Mouse (Mus musculus): ENCODE measurements around the gene Grb7.

Grb7 gene

GRCm38 (mm10) chr11:98446213-98446561, at the start of gene Grb7:
Gene Grb7 (plus strand): TSS chr11:98446394.
- DNase-seq (ENCODE audit: low read depth): no peak

- no peak for DNase-seq (ENCODE audit: low read depth)
Measured at GRCm38 (mm10) chr11:98397946-98398345, 48.2 kb upstream of the Grb7 start.

GRCm38 (mm10) chr11:98400161-98400726, 46.0 kb upstream of the Grb7 start, which contains the start of gene Pgap3:
Gene Pgap3 (minus strand): TSS chr11:98400490.
- DNase-seq (ENCODE audit: low read depth): peak; percentile 95

- DNase-seq (ENCODE audit: low read depth): no peak
Measured at GRCm38 (mm10) chr11:98400816-98401215, 45.4 kb upstream of the Grb7 start.

GRCm38 (mm10) chr11:98406621-98407020, 39.6 kb upstream of the Grb7 start:
- DNase-seq (ENCODE audit: low read depth): no peak

- DNase-seq (ENCODE audit: low read depth): no peak
Measured at GRCm38 (mm10) chr11:98408872-98409271, 37.3 kb upstream of the Grb7 start.

- no peak for DNase-seq (ENCODE audit: low read depth)
Measured at GRCm38 (mm10) chr11:98409341-98409822, 36.8 kb upstream of the Grb7 start.

- peak; percentile 43 for DNase-seq (ENCODE audit: low read depth)
Measured at GRCm38 (mm10) chr11:98412273-98412796, 33.9 kb upstream of the Grb7 start, which contains the start of gene Erbb2. Gene Erbb2 (plus strand): TSS chr11:98412470.

- peak; percentile 30 for DNase-seq (ENCODE audit: low read depth)
Measured at GRCm38 (mm10) chr11:98412797-98413301, 33.3 kb upstream of the Grb7 start.

GRCm38 (mm10) chr11:98413731-98414130, 32.5 kb upstream of the Grb7 start:
- no peak for DNase-seq (ENCODE audit: low read depth)

GRCm38 (mm10) chr11:98414162-98414561, 32.0 kb upstream of the Grb7 start:
- DNase-seq (ENCODE audit: low read depth): no peak

GRCm38 (mm10) chr11:98417074-98417473, 29.1 kb upstream of the Grb7 start:
- DNase-seq (ENCODE audit: low read depth): no peak

GRCm38 (mm10) chr11:98418273-98418672, 27.9 kb upstream of the Grb7 start:
- DNase-seq (ENCODE audit: low read depth): no peak

GRCm38 (mm10) chr11:98418939-98419547, 27.2 kb upstream of the Grb7 start:
- DNase-seq (ENCODE audit: low read depth): no peak

GRCm38 (mm10) chr11:98426592-98426991, 19.6 kb upstream of the Grb7 start:
- DNase-seq (ENCODE audit: low read depth): no peak

GRCm38 (mm10) chr11:98428436-98428835, 17.8 kb upstream of the Grb7 start:
- DNase-seq (ENCODE audit: low read depth): no peak

GRCm38 (mm10) chr11:98431743-98432502, 14.3 kb upstream of the Grb7 start:
- no peak for DNase-seq (ENCODE audit: low read depth)

GRCm38 (mm10) chr11:98435723-98436122, 10.5 kb upstream of the Grb7 start:
- DNase-seq (ENCODE audit: low read depth): no peak

- DNase-seq (ENCODE audit: low read depth): no peak
Measured at GRCm38 (mm10) chr11:98437441-98437840, 8.8 kb upstream of the Grb7 start.

- peak; percentile 96 for DNase-seq (ENCODE audit: low read depth)
Measured at GRCm38 (mm10) chr11:98438331-98439158, 7.6 kb upstream of the Grb7 start, which contains the start of gene Mien1. Gene Mien1 (minus strand): TSS chr11:98438991.

GRCm38 (mm10) chr11:98443688-98444087, 2.5 kb upstream of the Grb7 start:
- DNase-seq (ENCODE audit: low read depth): no peak

GRCm38 (mm10) chr11:98445238-98445637, 956 bp upstream of the Grb7 start:
- DNase-seq (ENCODE audit: low read depth): peak; percentile 45

Data from induced T-regulatory cell, adult 2 months (primary cell).